Mouse (Mus musculus) heart, adult 2 months (tissue): ENCODE measurements at regions not wholly inside any gene's neighbourhood (a gene's known extent, or its start where the extent isn't known, plus 50 kb on each side); places are given as distances from the start of the nearest gene placed in this dataset.

Experiments used
- DNase-seq, 2 experiments: peaks; one replicate each; pipeline ENCODE4 v3.0.0; 2021
- H3K27ac ChIP-seq: fragments of 200-600 bp; 2 replicates; pipeline ENCODE4 v1.8.1; 2022
- H3K27me3 ChIP-seq: fragments of 200-500 bp; 2 replicates; pipeline ENCODE4 v1.6.1; 2012; ENCODE audit warnings: mild to moderate bottlenecking, low read length, inconsistent platforms, mixed read lengths; ENCODE audit not compliant: control insufficient read depth, insufficient read depth
- H3K36me3 ChIP-seq: fragments of 200-500 bp; 2 replicates; pipeline ENCODE4 v1.6.1; 2012; ENCODE audit warnings: low read length, inconsistent platforms; ENCODE audit not compliant: control insufficient read depth, insufficient read depth
- H3K4me1 ChIP-seq: fragments of 200-500 bp; 2 replicates; pipeline ENCODE4 v1.6.1; 2011; ENCODE audit warnings: low read length; ENCODE audit not compliant: control insufficient read depth, insufficient read depth
- H3K4me3 ChIP-seq: fragments of 200-600 bp; 2 replicates; pipeline ENCODE4 v1.8.1; 2022
- H3K79me2 ChIP-seq: fragments of 200-500 bp; replicated peaks from 2 replicates; pipeline ENCODE4 v1.6.1; 2012; ENCODE audit warnings: mild to moderate bottlenecking, inconsistent platforms, low read length, moderate library complexity, mixed read lengths; ENCODE audit not compliant: control insufficient read depth, insufficient read depth
- H3K9ac ChIP-seq: fragments of 200-500 bp; 2 replicates; pipeline ENCODE4 v1.6.1; 2012; ENCODE audit warnings: low read depth, mild to moderate bottlenecking, control low read depth, inconsistent platforms, low read length, mixed read lengths
- CTCF ChIP-seq: fragments of 200-600 bp; IDR thresholded peaks from 2 replicates; pipeline ENCODE4 v1.8.1; 2022; ENCODE audit warnings: antibody characterized with exemption, mild to moderate bottlenecking, moderate library complexity
- EP300 ChIP-seq: fragments of 200-500 bp; IDR thresholded peaks from 2 replicates; pipeline ENCODE4 v1.6.1; 2011; ENCODE audit warnings: low read depth, low read length, control low read depth; ENCODE audit not compliant: insufficient read depth
- POLR2A ChIP-seq: fragments of 200-500 bp; IDR thresholded peaks from 2 replicates; pipeline ENCODE4 v1.6.1; 2011; ENCODE audit warnings: mild to moderate bottlenecking, low read depth, low read length, control low read depth; ENCODE audit not compliant: insufficient read depth
- WGBS: fragments of 180-500 bp; shearing (Covaris S2); methylation state at CpG from one replicate; pipeline ENCODE4 v1.1.7; 2018; 5-methylcytosine and 5-hydroxymethylcytosine counted together
- intact Hi-C: fragments of 180-260 bp; cut with DNase I; formaldehyde crosslinking; loops from one replicate; pipeline ENCODE4 v1.15.1; 2025

DNA sequence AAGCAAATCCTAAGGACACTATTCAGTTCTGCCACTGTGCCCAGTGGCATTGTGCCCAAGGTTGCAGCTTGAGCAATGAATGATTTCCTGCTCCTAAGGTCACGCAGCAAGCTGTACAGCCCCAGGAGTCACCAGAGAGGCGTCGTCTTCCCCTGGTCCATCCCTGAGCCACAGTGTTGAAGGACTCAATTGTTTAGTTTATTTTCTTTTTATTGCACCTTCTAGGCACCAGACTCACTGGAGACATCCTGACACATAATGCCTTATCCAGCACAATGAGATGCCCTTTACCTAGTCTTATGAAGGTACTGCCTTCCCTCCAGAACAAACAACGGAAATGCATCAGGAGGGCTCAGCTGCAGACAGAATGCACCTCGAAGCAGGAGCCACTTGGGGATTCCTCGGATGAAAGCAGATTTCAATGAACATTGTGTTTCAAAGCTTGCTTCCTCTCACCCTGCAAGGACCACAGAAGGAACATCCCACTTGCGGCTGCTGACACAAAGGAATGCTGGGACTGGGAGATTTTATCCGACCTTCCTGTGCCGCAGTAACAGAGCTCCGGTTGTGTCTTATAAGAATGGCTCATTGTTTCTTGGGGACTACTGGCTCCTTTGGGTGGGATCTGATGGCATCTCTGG lies 86.0 kb downstream of the 1700020N01Rik start:
- TF ChIP-seq CTCF (0 out of 2 replicates have a peak, but pooled peaks have one; percentile 4), EP300 (no peak; the same call in 1 of the 2 replicates), POLR2A (peak; percentile 66; the same call in 1 of the 2 replicates)
- H3K27me3 ChIP-seq, result no peaks in the 10 kb centered on the region
- DNase-seq, result peak; percentile 54 to 75
- 31% methylated on average over 10 of the region's 10 CpGs for WGBS
- H3K36me3 ChIP-seq, result no peaks in the 10 kb centered on the region
- no peak overlapping the region for H3K4me3 ChIP-seq
- intact Hi-C loops, result loop anchor here (1.0 to 5.0 kb wide), 9 partner anchors 22 to 314 kb away; no protein-coding TSS in a partner anchor
- H3K27ac ChIP-seq, result peak overlapping the region; percentile 82
- no peaks in the 10 kb centered on the region for H3K79me2 ChIP-seq
- peaks cover 9% of the 10 kb centered on the region for H3K4me1 ChIP-seq
- H3K9ac ChIP-seq, result no peak overlapping the region

DNA sequence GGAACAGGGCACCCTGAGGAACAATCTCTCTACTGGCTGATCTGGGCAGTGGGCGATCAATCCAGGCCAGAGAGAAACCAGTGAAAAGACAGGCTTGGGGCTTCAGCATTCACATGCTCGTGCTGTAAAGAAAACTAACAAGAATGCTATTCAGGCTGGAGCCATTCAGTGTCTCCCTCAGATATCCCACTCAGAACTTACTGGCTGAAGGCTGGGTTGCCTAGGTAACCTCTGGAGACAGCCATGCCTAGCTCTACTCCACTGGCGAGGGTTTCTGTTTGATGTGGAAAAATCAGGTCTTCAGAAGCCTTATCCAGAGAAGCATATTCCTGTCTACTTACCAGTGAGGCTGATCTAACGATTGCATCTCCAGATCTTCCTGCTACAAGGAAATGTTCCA lies 87.8 kb downstream of the 1700020N01Rik start:
- peaks cover 17% of the 10 kb centered on the region for H3K4me1 ChIP-seq
- no peak overlapping the region for H3K9ac ChIP-seq
- no peak for TF ChIP-seq EP300
- no peak for TF ChIP-seq CTCF
- peak overlapping the region; percentile 18 for H3K27ac ChIP-seq
- no peaks in the 10 kb centered on the region for H3K79me2 ChIP-seq
- no peak overlapping the region for H3K4me3 ChIP-seq
- no peaks in the 10 kb centered on the region for H3K27me3 ChIP-seq
- DNase-seq, result no peak
- WGBS, result 62% methylated on average over 4 of the region's 4 CpGs
- intact Hi-C loops, result no loop called here
- H3K36me3 ChIP-seq, result no peaks in the 10 kb centered on the region; the same call in 1 of the 2 replicates

DNA sequence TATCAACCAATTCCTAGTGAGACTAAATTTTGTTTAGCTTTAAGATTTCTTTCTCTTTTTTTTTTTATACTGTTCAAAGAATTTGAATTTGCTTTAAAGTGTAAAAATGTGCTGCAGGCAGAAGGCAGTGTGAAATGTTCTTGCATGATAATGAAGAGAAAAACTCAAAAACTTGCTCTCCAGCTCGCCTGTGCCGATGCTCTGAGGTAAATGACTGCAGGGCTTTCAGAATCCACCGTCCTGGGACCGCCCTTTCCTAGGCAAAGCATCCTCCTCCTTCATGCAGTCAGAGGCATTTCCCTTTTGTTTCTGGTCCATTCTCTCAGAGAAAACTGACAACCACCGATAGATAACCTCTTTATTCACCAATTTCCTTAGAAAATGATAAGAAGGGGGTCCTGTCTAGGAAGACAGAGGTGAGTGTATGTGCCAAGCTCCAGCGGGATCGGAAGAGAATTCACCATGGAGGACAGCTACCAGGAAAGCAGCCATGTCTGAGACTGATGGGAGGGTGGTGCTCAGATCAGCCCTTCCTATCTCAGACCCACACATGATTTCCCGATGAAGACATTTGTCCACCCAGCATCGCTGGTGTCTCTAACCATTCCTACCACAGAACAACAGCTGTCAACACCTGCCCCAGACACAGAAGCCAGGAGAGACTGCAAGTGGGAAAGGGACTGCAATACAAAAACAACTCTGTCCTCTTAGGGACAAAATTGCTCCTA lies 91.5 kb downstream of the 1700020N01Rik start:
- Histone ChIP-seq H3K9ac (no peak overlapping the region), H3K27ac (peak overlapping the region; percentile 70), H3K4me1 (peaks cover 15% of the 10 kb centered on the region), H3K79me2 (no peaks in the 10 kb centered on the region), H3K4me3 (no peak overlapping the region), H3K36me3 (peaks cover 2% of the 10 kb centered on the region; the same call in 1 of the 2 replicates), H3K27me3 (no peaks in the 10 kb centered on the region)
- intact Hi-C loops, result loop anchor here (1.0 kb wide), 1 partner anchor 96 kb away; no protein-coding TSS in a partner anchor
- TF ChIP-seq EP300 (peak; percentile 57; the same call in 1 of the 2 replicates), CTCF (no peak), POLR2A (peak; percentile 22; the same call in 1 of the 2 replicates)
- DNase-seq, result peak; percentile 38 to 46
- WGBS, result 39% methylated on average over 9 of the region's 9 CpGs

DNA sequence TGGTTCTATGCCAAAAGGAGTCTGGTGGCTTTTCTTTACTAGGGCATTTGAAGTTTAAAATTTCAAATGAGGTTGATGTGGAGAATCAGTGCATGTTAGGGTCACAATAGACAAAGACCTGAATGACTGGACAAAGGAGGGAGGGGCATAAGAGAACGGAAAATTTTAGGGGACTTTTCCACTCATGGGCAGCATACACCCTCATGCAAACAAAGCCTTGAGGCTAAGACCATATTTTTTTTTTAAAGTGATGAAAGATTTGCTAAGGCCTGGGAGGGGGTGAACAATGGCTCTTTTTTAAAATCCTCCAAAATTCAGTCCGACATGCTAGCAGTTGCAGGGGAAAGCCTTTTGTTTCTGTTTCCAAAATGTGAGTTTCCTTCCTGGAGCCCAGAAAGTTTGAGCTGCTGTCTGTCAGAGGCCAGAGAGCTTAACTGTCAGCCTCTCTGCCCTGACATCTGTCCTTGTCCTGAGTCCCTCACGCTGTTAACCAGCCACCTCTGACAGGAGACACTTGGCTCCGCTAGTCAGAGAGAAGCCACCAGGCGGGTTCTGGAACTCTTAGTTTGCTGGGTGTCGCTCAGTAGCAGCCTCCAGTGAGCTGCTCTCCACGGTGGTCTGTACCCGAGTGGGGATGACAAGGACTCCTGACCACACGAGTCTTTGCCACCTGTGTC lies 92.3 kb downstream of the 1700020N01Rik start:
- TF ChIP-seq CTCF (peak; percentile 71), POLR2A (0 out of 2 replicates have a peak, but pooled peaks have one; percentile 12), EP300 (0 out of 2 replicates have a peak, but pooled peaks have one; percentile 19)

DNA sequence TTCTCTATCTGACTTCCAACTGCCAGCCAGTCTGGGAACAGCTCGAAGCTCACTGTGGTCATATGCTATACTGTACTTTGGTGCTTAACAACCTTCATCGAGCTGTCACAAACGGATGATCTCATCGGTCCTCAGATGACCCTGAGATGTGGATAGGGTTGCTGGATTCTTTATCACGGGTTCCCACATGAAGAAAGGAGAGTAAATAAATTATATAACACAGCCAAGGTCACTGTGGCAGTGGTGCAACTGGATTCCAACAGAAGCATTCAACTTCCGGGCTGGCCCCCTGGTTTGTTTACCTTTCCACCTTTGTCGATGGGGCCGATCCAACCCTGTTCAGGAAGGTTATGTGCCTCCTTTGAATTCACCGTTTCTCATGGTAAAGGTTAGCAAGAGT lies 93.1 kb downstream of the 1700020N01Rik start:
- H3K9ac ChIP-seq, result no peak overlapping the region

More for the DNA sequence above, 92.3 kb downstream of the 1700020N01Rik start:
- Histone ChIP-seq H3K4me1 (peaks cover 13% of the 10 kb centered on the region), H3K4me3 (0 out of 2 replicates have a peak overlapping the region, but pooled peaks have one; percentile 13), H3K27ac (peak overlapping the region; percentile 70), H3K9ac (0 out of 2 replicates have a peak overlapping the region, but pooled peaks have one; percentile 2), H3K79me2 (no peaks in the 10 kb centered on the region), H3K27me3 (no peaks in the 10 kb centered on the region), H3K36me3 (peaks cover 2% of the 10 kb centered on the region; the same call in 1 of the 2 replicates)
- intact Hi-C loops, result no loop called here
- 15% methylated on average over 9 of the region's 9 CpGs for WGBS
- DNase-seq, result peak; percentile 72 to 73

More for the DNA sequence above, 93.1 kb downstream of the 1700020N01Rik start:
- WGBS, result 11% methylated on average over 9 of the region's 9 CpGs
- Histone ChIP-seq H3K4me1 (peaks cover 10% of the 10 kb centered on the region), H3K27me3 (no peaks in the 10 kb centered on the region), H3K79me2 (no peaks in the 10 kb centered on the region), H3K4me3 (no peak overlapping the region), H3K27ac (peak overlapping the region; percentile 70), H3K36me3 (peaks cover 2% of the 10 kb centered on the region; the same call in 1 of the 2 replicates)
- intact Hi-C loops, result no loop called here
- TF ChIP-seq POLR2A (no peak), EP300 (peak; percentile 38; the same call in 1 of the 2 replicates)
- DNase-seq, result peak; percentile 29 to 40
